Mouse (Mus musculus) CH12.LX (cell line): ENCODE results near the gene 1110059E24Rik.

ENCODE experiments used
- CTCF ChIP-seq, 2 experiments: IDR thresholded peaks in 1 of 2; conservative IDR thresholded peaks in 1 of 2; 2 replicates each; pipeline ENCODE4 v1.5.1; 2011 to 2012; ENCODE audit warnings: low read depth in 2 of 2, low read length in 2 of 2, improper control_type of control experiment in 1 of 2, inconsistent platforms in 1 of 2, mild to moderate bottlenecking in 1 of 2, moderate library complexity in 1 of 2
- E2F4 ChIP-seq: IDR thresholded peaks from 2 replicates; pipeline ENCODE4 v1.6.1; 2011; ENCODE audit warnings: low read depth, low read length, improper control_type of control experiment; ENCODE audit not compliant: insufficient replicate concordance
- EP300 ChIP-seq: IDR thresholded peaks from 2 replicates; pipeline ENCODE4 v1.6.1; 2011; ENCODE audit warnings: low read length, improper control_type of control experiment
- GABPA ChIP-seq: IDR thresholded peaks from 2 replicates; pipeline ENCODE4 v1.6.1; 2012; ENCODE audit warnings: low read depth, low read length, improper control_type of control experiment, inconsistent platforms; ENCODE audit not compliant: insufficient replicate concordance
- MEF2A ChIP-seq: IDR thresholded peaks from 2 replicates; pipeline ENCODE4 v1.6.1; 2014; ENCODE audit warnings: low read depth, mild to moderate bottlenecking, inconsistent platforms, low read length, improper control_type of control experiment, borderline replicate concordance
- POLR2A ChIP-seq: IDR thresholded peaks from 2 replicates; pipeline ENCODE4 v1.6.1; 2011; ENCODE audit warnings: low read depth, mild to moderate bottlenecking, improper control_type of control experiment, low read length
- SMC3 ChIP-seq: IDR thresholded peaks from 2 replicates; pipeline ENCODE4 v1.6.1; 2011; ENCODE audit warnings: low read depth, low read length, improper control_type of control experiment
- TCF12 ChIP-seq: IDR thresholded peaks from 2 replicates; pipeline ENCODE4 v1.6.1; 2014; ENCODE audit warnings: low read depth, mild to moderate bottlenecking, inconsistent platforms, low read length, improper control_type of control experiment
- UBTF ChIP-seq: IDR thresholded peaks from 2 replicates; pipeline ENCODE4 v1.6.1; 2012; ENCODE audit warnings: low read depth, mild to moderate bottlenecking, inconsistent platforms, low read length, improper control_type of control experiment, moderate library complexity
- USF1 ChIP-seq: IDR thresholded peaks from 2 replicates; pipeline ENCODE4 v1.6.1; 2014; ENCODE audit warnings: low read depth, mild to moderate bottlenecking, inconsistent platforms, low read length, improper control_type of control experiment
- ZC3H11A ChIP-seq: IDR thresholded peaks from 2 replicates; pipeline ENCODE4 v1.6.1; 2012; ENCODE audit warnings: low read depth, mild to moderate bottlenecking, inconsistent platforms, low read length, improper control_type of control experiment
- ZKSCAN1 ChIP-seq: IDR thresholded peaks from 2 replicates; pipeline ENCODE4 v1.6.1; 2012; ENCODE audit warnings: low read depth, inconsistent platforms, low read length, improper control_type of control experiment, borderline replicate concordance

DNA sequence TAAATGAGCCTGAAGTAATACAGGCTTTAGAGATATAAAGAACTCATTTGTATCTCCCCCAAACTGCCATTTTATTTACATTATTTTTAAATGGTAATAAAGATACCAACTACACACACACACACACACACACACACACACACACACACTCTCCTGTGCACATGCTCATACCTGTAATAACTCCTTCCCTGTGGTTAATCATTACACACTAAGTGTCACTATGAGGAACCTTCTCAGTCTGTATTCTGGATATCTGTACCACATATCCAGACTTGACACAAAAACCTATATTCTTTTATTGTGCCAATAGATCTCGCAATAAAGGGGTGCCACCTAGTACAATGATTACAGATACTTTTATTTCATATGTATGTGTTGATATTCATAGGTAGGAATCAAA lies 62.9 kb downstream of the 1110059E24Rik start:
- no peak for TF ChIP-seq CTCF (conservative IDR thresholded peaks at IDR 0.05 in 1 of 2, IDR thresholded peaks at IDR 0.05 in 1 of 2; ENCODE audit: low read depth in 2 of 2, low read length in 2 of 2)
- no peak for TF ChIP-seq POLR2A
- no peak for TF ChIP-seq TCF12
- TF ChIP-seq GABPA, result no peak
- no peak for TF ChIP-seq ZKSCAN1
- TF ChIP-seq UBTF, result no peak
- TF ChIP-seq USF1, result no peak
- no peak for TF ChIP-seq E2F4
- no peak for TF ChIP-seq EP300
- no peak for TF ChIP-seq SMC3
- TF ChIP-seq ZC3H11A, result no peak
- TF ChIP-seq MEF2A, result no peak
